Mouse (Mus musculus) testis, postnatal 10 days (tissue): ENCODE results near the gene Olfr474.
"Not testable (repeated sequence)": the region's sequence is repeated elsewhere in the genome, so short reads cannot be mapped to it uniquely, and the experiment has no call there.

Experiments
- DNase-seq: peaks from one replicate; pipeline ENCODE4 v3.0.0; 2021; ENCODE audit warnings: low spot score

Gene Olfr474

DNA sequence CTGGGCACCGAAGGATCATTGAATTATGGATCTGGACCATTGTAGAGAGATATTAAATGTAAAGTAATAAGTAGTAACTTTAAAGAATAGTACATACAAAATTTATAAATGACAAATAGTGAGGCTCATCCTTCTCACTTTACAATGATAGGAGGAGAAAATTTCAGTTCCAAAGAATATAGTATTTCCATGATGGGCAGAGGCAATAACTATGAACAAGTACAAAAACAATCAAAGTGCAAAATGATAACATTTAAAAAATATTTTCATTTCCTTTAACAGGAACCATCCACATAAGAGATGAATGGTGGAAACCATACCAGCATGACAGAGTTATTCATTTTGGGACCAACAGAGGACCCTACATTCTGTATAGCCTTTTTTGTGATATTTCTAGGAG, at the start of gene Olfr474:
Gene Olfr474 (plus strand): TSS at position 301 of the 400 bp plus-strand sequence.
- DNase-seq = no peak

DNA sequence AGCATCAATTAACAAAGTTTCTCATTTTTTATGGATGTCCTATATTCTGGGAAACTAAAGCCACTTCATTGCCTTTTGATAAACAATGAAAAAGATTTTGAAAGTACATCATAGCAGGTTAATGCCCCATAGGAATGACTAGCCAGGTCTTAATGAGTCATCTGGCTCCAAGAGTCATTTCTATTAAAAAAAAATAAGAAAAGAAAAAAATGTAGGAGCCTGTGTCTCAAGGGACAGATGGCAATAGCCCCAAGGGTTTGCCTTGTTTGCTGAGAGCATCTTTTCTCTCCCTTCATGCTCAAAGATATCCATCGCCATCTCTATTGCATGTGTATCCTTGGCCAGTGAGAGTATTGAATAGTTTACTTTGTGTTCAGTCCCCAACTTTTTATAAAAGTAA, 24.3 kb upstream of the Olfr474 start, which contains the start of gene Olfr473:
Gene Olfr473 (plus strand): TSS at position 301 of the 400 bp plus-strand sequence.
- no peak for DNase-seq

DNA sequence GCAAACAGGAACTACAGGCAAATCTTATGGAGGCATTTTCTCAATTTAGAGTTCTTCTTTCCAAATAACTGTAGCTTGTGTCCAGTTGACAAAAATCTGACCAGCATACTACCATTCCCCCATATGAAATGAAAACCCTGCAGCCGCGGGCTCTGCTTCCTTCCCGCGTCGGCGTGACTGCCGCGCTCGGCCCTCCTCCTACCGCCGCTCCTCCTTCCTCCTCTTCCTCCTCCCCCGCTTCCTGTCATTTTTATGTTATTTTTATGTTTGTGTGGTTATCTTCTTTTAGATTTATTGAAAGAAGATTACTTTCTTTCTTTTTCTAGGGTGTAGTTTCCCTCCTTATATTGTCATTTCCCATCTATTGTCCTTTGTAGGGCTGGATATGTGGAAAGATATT, 1.9 kb upstream of the Olfr474 start:
- not testable (repeated sequence) for DNase-seq

DNA sequence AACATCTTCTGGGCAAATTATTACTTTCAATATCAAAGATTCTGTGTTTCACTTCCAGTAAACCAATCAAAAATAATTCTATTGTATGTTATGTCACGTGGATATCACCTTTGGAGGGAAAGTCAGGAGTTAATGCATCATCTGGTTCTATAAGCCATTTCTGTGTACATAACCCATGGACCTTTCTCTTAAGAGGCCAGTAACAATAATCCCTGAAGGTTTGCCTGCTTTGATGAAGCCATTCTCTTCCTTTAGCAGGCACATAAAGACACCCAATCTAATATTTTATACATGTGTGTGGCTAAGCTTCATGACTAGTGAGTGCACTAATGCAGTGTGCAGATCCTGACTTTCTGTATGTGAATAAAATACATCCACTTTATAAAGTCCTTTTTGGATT, 10.1 kb downstream of the Olfr474 start, which contains the start of gene Olfr476:
Gene Olfr476 (plus strand): TSS at position 301 of the 400 bp plus-strand sequence.
- no peak for DNase-seq

DNA sequence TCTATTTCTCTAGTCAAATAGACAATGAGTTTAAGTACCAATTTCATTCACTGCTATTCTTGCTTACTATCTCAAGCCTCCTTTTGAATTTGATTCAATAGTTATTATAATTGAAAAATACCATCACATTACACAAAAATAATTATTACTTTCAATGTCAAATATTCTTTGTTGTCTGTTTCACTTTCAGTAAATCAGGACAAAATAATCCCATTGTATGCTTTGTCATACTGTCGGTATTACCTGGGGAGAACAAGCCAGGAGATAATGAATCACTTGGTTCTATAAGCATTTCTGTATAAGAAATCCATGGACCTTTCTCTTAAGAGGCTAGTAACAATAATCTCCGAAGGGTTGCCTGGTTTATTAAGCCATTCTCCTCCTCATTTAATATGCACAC, 31.9 kb downstream of the Olfr474 start, which contains the start of gene Olfr477:
Gene Olfr477 (plus strand): TSS at position 301 of the 400 bp plus-strand sequence.
- DNase-seq = no peak
